Mouse (Mus musculus): ENCODE measurements around the gene 1110057P08Rik. TPM values are rescaled to one million over a fixed set of nuclear protein-coding genes. Genes with fewer than 3 reads are reported as not detected.
"Not testable (repeated sequence)": the region's sequence is repeated elsewhere in the genome, so short reads cannot be mapped to it uniquely, and the experiment has no call there.

1110057P08Rik gene
- not detected in 2 replicates for polyA plus RNA-seq (2015; fragmentation: Nextera tagmentation; extraction: Ambion mirVana)

DNA sequence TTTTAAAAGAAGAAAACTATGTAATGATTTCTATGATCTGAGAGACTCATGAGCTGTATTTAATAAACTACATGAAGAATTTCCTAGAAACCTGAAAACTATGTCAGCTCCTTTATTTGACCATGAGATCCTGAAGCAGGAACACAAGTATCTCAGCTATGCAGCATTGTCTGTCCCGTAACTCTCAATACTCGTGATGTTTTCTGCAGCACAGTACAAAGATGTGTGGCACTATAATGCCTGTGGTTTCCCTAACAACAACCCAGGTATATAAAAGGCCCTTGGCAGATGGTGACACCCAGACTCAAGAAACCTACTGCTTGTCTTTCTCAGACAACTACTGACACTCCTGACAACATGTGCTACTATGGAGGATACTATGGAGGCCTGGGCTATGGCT is at the start of gene 1110057P08Rik:
TSS of gene 1110057P08Rik (plus strand) at position 301 of the 400 bp plus-strand sequence.
- H3K9ac ChIP-seq (ENCODE audit: low read depth, low read length): no peak within 1 kb of the TSS
- no peak within 1 kb of the TSS for H3K27ac ChIP-seq (ENCODE audit: low read depth, low read length)
- no peaks in the 10 kb centered on the region for H3K9me3 ChIP-seq (ENCODE audit: control insufficient read depth)
- no peaks in the 10 kb centered on the region for H3K4me1 ChIP-seq (replicated peaks; ENCODE audit: control insufficient read depth, insufficient read depth, low read length)
- no peaks in the 10 kb centered on the region for H3K27me3 ChIP-seq (replicated peaks; ENCODE audit: control insufficient read depth, insufficient read depth, low read length)
- no peak for TF ChIP-seq CTCF (IDR thresholded peaks at IDR 0.05; ENCODE audit: low read depth)
- no peaks in the 10 kb centered on the region for H3K36me3 ChIP-seq (ENCODE audit: control insufficient read depth, insufficient read depth)
- no peak for ATAC-seq
- no peak within 1 kb of the TSS for H3K4me3 ChIP-seq (ENCODE audit: low read depth, low read length)
- 76% methylated on average over 2 of the region's 2 CpGs for WGBS
- H3K4me2 ChIP-seq (replicated peaks; ENCODE audit: low read depth): no peak within 1 kb of the TSS

DNA sequence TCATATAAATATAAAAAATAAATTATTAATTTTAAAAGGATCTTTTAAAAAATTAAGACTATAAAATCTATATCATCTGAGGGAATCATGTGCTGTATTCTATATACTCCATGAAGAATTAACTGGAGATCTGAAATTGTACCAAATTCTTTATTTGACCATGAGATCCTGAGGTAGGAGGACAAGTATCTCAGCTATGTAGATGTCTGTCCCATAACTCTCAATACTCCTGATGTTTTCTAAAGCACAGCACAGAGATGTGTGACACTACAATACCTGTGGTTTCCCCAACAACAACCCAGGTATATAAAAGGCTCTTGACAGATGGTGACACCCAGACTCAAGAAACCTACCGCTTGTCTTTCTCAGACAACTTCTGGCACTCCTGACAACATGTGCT is 34.0 kb upstream of the 1110057P08Rik start, which contains the start of gene Gm6358:
TSS of gene Gm6358 (plus strand) at position 301 of the 400 bp plus-strand sequence.
- no peak within 1 kb of the TSS for H3K4me2 ChIP-seq (replicated peaks; ENCODE audit: low read depth)
- no peaks in the 10 kb centered on the region for H3K9me3 ChIP-seq (ENCODE audit: control insufficient read depth)
- H3K4me1 ChIP-seq (replicated peaks; ENCODE audit: control insufficient read depth, insufficient read depth, low read length): no peaks in the 10 kb centered on the region
- no peak within 1 kb of the TSS for H3K9ac ChIP-seq (ENCODE audit: low read depth, low read length)
- H3K27ac ChIP-seq (ENCODE audit: low read depth, low read length): no peak within 1 kb of the TSS
- 91% methylated on average over 1 of the region's 1 CpGs for WGBS
- H3K27me3 ChIP-seq (replicated peaks; ENCODE audit: control insufficient read depth, insufficient read depth, low read length): no peaks in the 10 kb centered on the region
- no peak for ATAC-seq
- no peak within 1 kb of the TSS for H3K4me3 ChIP-seq (ENCODE audit: low read depth, low read length)
- H3K36me3 ChIP-seq (ENCODE audit: control insufficient read depth, insufficient read depth): no peaks in the 10 kb centered on the region
- no peak for TF ChIP-seq CTCF (IDR thresholded peaks at IDR 0.05; ENCODE audit: low read depth)

DNA sequence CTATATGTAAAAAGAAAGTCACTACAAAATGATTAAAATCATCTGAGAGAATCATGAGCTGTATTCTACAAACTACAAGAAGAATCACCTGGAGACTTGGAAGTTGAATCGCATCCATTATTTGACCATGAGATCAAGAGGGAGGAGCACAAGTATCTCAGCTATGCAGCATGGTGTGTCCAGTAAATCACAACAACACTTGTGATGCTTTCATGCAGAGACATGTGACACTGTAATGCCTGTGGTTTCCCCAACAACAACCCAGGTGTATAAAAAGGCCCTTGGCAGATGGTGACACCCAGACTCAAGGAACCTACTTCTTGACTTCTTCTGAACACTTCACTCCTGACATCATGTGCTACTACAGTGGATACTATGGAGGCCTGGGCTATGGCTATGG is 23.7 kb upstream of the 1110057P08Rik start, which contains the start of gene Gm10061:
TSS of gene Gm10061 (plus strand) at position 301 of the 400 bp plus-strand sequence.
- Histone ChIP-seq H3K36me3 (ENCODE audit: control insufficient read depth, insufficient read depth) (no peaks in the 10 kb centered on the region), H3K9me3 (ENCODE audit: control insufficient read depth) (no peaks in the 10 kb centered on the region), H3K4me3 (ENCODE audit: low read depth, low read length) (no peak within 1 kb of the TSS), H3K27me3 (replicated peaks; ENCODE audit: control insufficient read depth, insufficient read depth, low read length) (no peaks in the 10 kb centered on the region), H3K4me1 (replicated peaks; ENCODE audit: control insufficient read depth, insufficient read depth, low read length) (no peaks in the 10 kb centered on the region), H3K9ac (ENCODE audit: low read depth, low read length) (no peak within 1 kb of the TSS), H3K4me2 (replicated peaks; ENCODE audit: low read depth) (no peak within 1 kb of the TSS), H3K27ac (ENCODE audit: low read depth, low read length) (no peak within 1 kb of the TSS)
- 81% methylated on average over 1 of the region's 1 CpGs for WGBS
- no peak for ATAC-seq
- no peak for TF ChIP-seq CTCF (IDR thresholded peaks at IDR 0.05; ENCODE audit: low read depth)

DNA sequence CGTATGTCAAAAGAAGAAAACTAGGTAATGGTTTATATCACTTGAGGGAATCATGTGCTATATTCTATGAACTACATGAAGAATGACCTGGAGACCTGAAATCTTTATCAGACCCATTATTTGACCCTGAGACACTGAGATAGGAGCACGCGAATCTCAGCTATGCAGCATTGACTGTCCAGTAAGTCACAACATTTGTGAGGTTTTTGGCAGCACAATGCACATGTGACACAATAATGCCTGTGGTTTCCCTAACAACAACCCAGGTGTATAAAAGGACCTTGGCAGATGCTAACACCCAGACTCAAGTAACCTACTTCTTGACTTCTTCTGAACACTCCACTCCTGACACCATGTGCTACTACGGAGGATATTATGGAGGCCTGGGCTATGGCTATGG is 16.9 kb upstream of the 1110057P08Rik start, which contains the start of gene Gm9789:
TSS of gene Gm9789 (plus strand) at position 301 of the 400 bp plus-strand sequence.
- Histone ChIP-seq H3K4me1 (replicated peaks; ENCODE audit: control insufficient read depth, insufficient read depth, low read length) (no peaks in the 10 kb centered on the region), H3K4me2 (replicated peaks; ENCODE audit: low read depth) (no peak within 1 kb of the TSS), H3K27ac (ENCODE audit: low read depth, low read length) (no peak within 1 kb of the TSS), H3K9me3 (ENCODE audit: control insufficient read depth) (no peaks in the 10 kb centered on the region), H3K9ac (ENCODE audit: low read depth, low read length) (no peak within 1 kb of the TSS), H3K36me3 (ENCODE audit: control insufficient read depth, insufficient read depth) (no peaks in the 10 kb centered on the region), H3K27me3 (replicated peaks; ENCODE audit: control insufficient read depth, insufficient read depth, low read length) (no peaks in the 10 kb centered on the region), H3K4me3 (ENCODE audit: low read depth, low read length) (no peak within 1 kb of the TSS)
- WGBS: 82% methylated on average over 4 of the region's 4 CpGs
- no peak for ATAC-seq
- TF ChIP-seq CTCF (IDR thresholded peaks at IDR 0.05; ENCODE audit: low read depth): no peak

DNA sequence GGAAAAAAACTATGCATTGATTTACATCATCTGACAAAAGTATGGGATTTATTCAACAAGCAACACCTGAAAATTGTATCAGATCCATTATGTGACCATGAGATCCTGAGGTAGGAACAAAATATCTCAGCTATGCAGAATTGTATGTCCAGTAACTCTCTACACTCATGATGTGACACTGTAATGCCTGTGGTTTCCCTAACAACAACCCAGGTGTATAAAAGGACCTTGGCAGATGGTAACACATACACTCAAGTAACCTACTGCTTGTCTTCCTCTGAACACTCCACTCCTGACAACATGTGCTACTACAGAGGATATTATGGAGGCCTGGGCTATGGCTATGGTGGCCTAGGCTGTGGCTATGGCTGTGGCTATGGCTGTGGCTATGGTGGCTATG is 5.3 kb upstream of the 1110057P08Rik start, which contains the start of gene Gm7735:
TSS of gene Gm7735 (plus strand) at position 301 of the 400 bp plus-strand sequence.
- H3K27me3 ChIP-seq (replicated peaks; ENCODE audit: control insufficient read depth, insufficient read depth, low read length); H3K9me3 ChIP-seq (ENCODE audit: control insufficient read depth); H3K9ac ChIP-seq (ENCODE audit: low read depth, low read length); H3K4me3 ChIP-seq (ENCODE audit: low read depth, low read length); H3K4me2 ChIP-seq (replicated peaks; ENCODE audit: low read depth); H3K36me3 ChIP-seq (ENCODE audit: control insufficient read depth, insufficient read depth); ATAC-seq; H3K4me1 ChIP-seq (replicated peaks; ENCODE audit: control insufficient read depth, insufficient read depth, low read length); H3K27ac ChIP-seq (ENCODE audit: low read depth, low read length): not testable (repeated sequence)

DNA sequence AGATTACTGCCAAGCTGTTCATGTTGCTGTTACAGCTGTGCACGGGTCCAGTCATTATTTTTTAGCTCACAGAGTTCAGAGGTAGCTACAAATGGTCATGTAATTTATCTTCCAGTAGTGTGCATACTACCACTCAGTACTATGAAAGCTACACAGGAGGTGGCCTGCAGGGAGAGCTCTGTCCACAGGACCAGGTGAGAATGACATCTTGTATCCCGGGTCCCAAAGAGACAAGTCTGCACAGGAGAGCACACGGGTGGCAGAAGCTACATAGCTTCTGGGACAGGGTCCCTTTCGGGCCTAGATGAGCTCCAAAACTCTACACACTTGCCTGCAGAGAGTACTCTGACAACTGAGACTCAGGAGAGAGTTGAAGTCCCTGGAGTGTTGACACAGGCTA is 14.1 kb downstream of the 1110057P08Rik start:
- no peaks in the 10 kb centered on the region for H3K36me3 ChIP-seq (ENCODE audit: control insufficient read depth, insufficient read depth)
- no peak for TF ChIP-seq CTCF (IDR thresholded peaks at IDR 0.05; ENCODE audit: low read depth)
- WGBS: 81% methylated on average over 4 of the region's 4 CpGs
- H3K27ac ChIP-seq (ENCODE audit: low read depth, low read length): no peak overlapping the region
- H3K27me3 ChIP-seq (replicated peaks; ENCODE audit: control insufficient read depth, insufficient read depth, low read length): no peaks in the 10 kb centered on the region
- no peak for ATAC-seq
- H3K9me3 ChIP-seq (ENCODE audit: control insufficient read depth): no peaks in the 10 kb centered on the region
- no peak overlapping the region for H3K4me2 ChIP-seq (replicated peaks; ENCODE audit: low read depth)
- H3K4me3 ChIP-seq (ENCODE audit: low read depth, low read length): no peak overlapping the region
- H3K9ac ChIP-seq (ENCODE audit: low read depth, low read length): no peak overlapping the region
- H3K4me1 ChIP-seq (replicated peaks; ENCODE audit: control insufficient read depth, insufficient read depth, low read length): no peaks in the 10 kb centered on the region

DNA sequence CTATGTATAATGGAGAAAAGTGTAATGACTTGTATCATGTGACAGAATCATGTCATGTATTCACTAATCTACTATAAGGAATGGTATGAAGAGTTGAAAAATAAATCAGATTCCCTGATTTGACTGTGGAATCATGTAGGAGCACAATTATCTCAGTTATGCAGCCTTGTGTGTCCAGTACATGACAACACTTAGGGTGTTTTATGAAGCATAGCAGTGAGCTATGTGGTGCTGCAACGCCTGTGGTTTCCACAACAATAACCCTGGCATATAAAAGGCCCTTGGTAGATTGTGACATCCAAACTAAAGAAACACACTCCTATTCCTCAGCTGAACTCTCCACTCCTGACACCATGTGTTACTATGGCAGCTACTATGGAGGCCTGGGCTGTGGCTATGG is 31.0 kb downstream of the 1110057P08Rik start, which contains the start of gene Krtap20-2:
TSS of gene Krtap20-2 (plus strand) at position 301 of the 400 bp plus-strand sequence.
- H3K9me3 ChIP-seq (ENCODE audit: control insufficient read depth): no peaks in the 10 kb centered on the region
- 69% methylated on average over 1 of the region's 1 CpGs for WGBS
- H3K4me2 ChIP-seq (replicated peaks; ENCODE audit: low read depth): no peak within 1 kb of the TSS
- no peaks in the 10 kb centered on the region for H3K36me3 ChIP-seq (ENCODE audit: control insufficient read depth, insufficient read depth)
- no peak for TF ChIP-seq CTCF (IDR thresholded peaks at IDR 0.05; ENCODE audit: low read depth)
- no peak within 1 kb of the TSS for H3K9ac ChIP-seq (ENCODE audit: low read depth, low read length)
- no peak within 1 kb of the TSS for H3K27ac ChIP-seq (ENCODE audit: low read depth, low read length)
- ATAC-seq: no peak
- no peak within 1 kb of the TSS for H3K4me3 ChIP-seq (ENCODE audit: low read depth, low read length)
- H3K27me3 ChIP-seq (replicated peaks; ENCODE audit: control insufficient read depth, insufficient read depth, low read length): no peaks in the 10 kb centered on the region
- no peaks in the 10 kb centered on the region for H3K4me1 ChIP-seq (replicated peaks; ENCODE audit: control insufficient read depth, insufficient read depth, low read length)

Other genes with a start within 250 kb of the 1110057P08Rik start
- not detected in 2 replicates for gene Krtap19-9b, start 242.5 kb upstream of the 1110057P08Rik start, polyA plus RNA-seq (2015; fragmentation: Nextera tagmentation; extraction: Ambion mirVana)
- gene Krtap16-3, start 211.9 kb upstream of the 1110057P08Rik start, polyA plus RNA-seq (2015; fragmentation: Nextera tagmentation; extraction: Ambion mirVana): not detected in 2 replicates
- gene Krtap22-2, start 164.0 kb upstream of the 1110057P08Rik start, polyA plus RNA-seq (2015; fragmentation: Nextera tagmentation; extraction: Ambion mirVana): not detected in 2 replicates
- not detected in 2 replicates for gene Gm10229, start 159.5 kb upstream of the 1110057P08Rik start, polyA plus RNA-seq (2015; fragmentation: Nextera tagmentation; extraction: Ambion mirVana)
- gene Krtap6-1, start 143.0 kb upstream of the 1110057P08Rik start, polyA plus RNA-seq (2015; fragmentation: Nextera tagmentation; extraction: Ambion mirVana): not detected in 2 replicates
- gene Gm10228, start 133.3 kb upstream of the 1110057P08Rik start, polyA plus RNA-seq (2015; fragmentation: Nextera tagmentation; extraction: Ambion mirVana): not detected in 2 replicates
- not detected in 2 replicates for gene Krtap6-5, start 126.9 kb upstream of the 1110057P08Rik start, polyA plus RNA-seq (2015; fragmentation: Nextera tagmentation; extraction: Ambion mirVana)
- gene 1110025L11Rik, start 110.7 kb upstream of the 1110057P08Rik start, polyA plus RNA-seq (2015; fragmentation: Nextera tagmentation; extraction: Ambion mirVana): not detected in 2 replicates
- gene Krtap6-3, start 90.7 kb upstream of the 1110057P08Rik start, polyA plus RNA-seq (2015; fragmentation: Nextera tagmentation; extraction: Ambion mirVana): not detected in 2 replicates
- not detected in 2 replicates for gene Gm6358, start 33.9 kb upstream of the 1110057P08Rik start, polyA plus RNA-seq (2015; fragmentation: Nextera tagmentation; extraction: Ambion mirVana)
- gene Gm10061, start 23.6 kb upstream of the 1110057P08Rik start, polyA plus RNA-seq (2015; fragmentation: Nextera tagmentation; extraction: Ambion mirVana): not detected in 2 replicates
- not detected in 2 replicates for gene Gm9789, start 16.8 kb upstream of the 1110057P08Rik start, polyA plus RNA-seq (2015; fragmentation: Nextera tagmentation; extraction: Ambion mirVana)
- gene Gm7735, start 5.2 kb upstream of the 1110057P08Rik start, polyA plus RNA-seq (2015; fragmentation: Nextera tagmentation; extraction: Ambion mirVana): not detected in 2 replicates
- gene Krtap20-2, start 31.1 kb downstream of the 1110057P08Rik start, polyA plus RNA-seq (2015; fragmentation: Nextera tagmentation; extraction: Ambion mirVana): not detected in 2 replicates
- not detected in 2 replicates for gene Krtap21-1, start 229.1 kb downstream of the 1110057P08Rik start, polyA plus RNA-seq (2015; fragmentation: Nextera tagmentation; extraction: Ambion mirVana)
- not detected in 2 replicates for gene Krtap6-2, start 245.4 kb downstream of the 1110057P08Rik start, polyA plus RNA-seq (2015; fragmentation: Nextera tagmentation; extraction: Ambion mirVana)

All from intestine, postnatal 0 days (tissue).